Mouse (Mus musculus) heart, postnatal 4 days (tissue): Measurements from ENCODE around the gene Olfr107. TPM values are rescaled to one million over a fixed set of nuclear protein-coding genes. Genes with fewer than 3 reads are reported as not detected.

Experiments used
- DNase-seq: peaks from one replicate; pipeline ENCODE4 v3.0.0; 2021
- total RNA-seq, 2 experiments: library from RNA; stranded (reverse); gene quantifications; 2 replicates each; pipeline ENCODE4 v1.2.3; 2021

Olfr107 gene
- not detected for total RNA-seq

- no peak for DNase-seq
Measured at GRCm38 (mm10) chr17:37398926-37399325, at the start of gene Olfr107. Gene Olfr107 (plus strand): TSS chr17:37399226.

DNA sequence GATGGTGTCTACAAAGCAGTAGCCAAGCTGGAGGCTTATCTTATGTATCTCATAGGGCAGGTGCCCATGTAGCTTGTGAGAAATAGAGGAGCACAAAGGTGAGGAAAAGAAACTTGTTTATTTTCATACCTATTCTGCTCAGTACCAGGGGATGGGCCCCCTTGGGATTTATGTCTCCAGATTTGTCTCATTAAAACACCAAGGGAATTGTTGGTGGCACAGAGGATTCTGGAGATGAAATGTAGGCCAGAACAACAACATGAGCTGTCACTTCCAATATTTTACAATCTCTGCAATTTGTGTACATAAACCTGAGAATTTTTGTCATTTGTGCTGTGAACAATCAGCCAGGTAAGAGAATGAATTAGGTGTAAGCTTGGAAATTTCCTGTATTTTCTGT, 39.7 kb upstream of the Olfr107 start, which contains the start of gene Olfr104-ps:
Gene Olfr104-ps, plus strand, starts transcription at position 301 of the 400 bp plus-strand sequence.
- DNase-seq, result no peak

GRCm38 (mm10) chr17:37378733-37379132, 20.3 kb upstream of the Olfr107 start, which contains the start of gene Olfr105-ps:
Gene Olfr105-ps (plus strand): TSS chr17:37379033.
- DNase-seq, result no peak

DNA sequence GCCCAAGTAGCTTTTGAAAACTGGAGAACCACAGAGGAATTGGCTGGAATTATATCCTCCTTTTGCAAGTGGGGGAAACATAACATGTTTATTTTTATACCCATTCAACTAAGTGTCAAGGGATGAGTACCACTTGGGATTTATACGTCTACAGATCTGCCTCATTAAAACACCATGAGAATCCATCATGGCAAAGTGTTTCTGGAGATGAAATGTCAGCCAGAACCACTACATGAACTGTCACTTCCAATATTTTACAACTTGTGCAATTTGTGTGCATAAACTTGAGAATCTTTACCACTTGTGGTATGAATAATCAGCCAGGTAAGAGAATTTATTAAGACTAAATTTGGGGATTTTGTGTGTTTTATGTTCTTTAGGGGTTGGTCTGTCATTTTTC, 8.9 kb upstream of the Olfr107 start, which contains the start of gene Olfr106-ps:
Gene Olfr106-ps, plus strand, starts transcription at position 301 of the 400 bp plus-strand sequence.
- no peak for DNase-seq

GRCm38 (mm10) chr17:37413380-37413779, 14.4 kb downstream of the Olfr107 start:
- DNase-seq, result no peak

- DNase-seq, result no peak
Measured at GRCm38 (mm10) chr17:37445180-37445579, 46.2 kb downstream of the Olfr107 start, which contains the start of gene Olfr108. Gene Olfr108 (plus strand): TSS chr17:37445480.

Other genes starting within 250 kb of the Olfr107 start
- not detected for gene Olfr93, start 237.7 kb upstream of the Olfr107 start, total RNA-seq
- not detected for gene Ubd, start 205.3 kb upstream of the Olfr107 start, total RNA-seq
- not detected for gene Olfr94, start 198.2 kb upstream of the Olfr107 start, total RNA-seq
- not detected for gene Olfr95, start 186.1 kb upstream of the Olfr107 start, total RNA-seq
- not detected for gene Olfr96, start 179.1 kb upstream of the Olfr107 start, total RNA-seq
- not detected for gene Olfr97, start 161.9 kb upstream of the Olfr107 start, total RNA-seq
- gene Olfr98, start 135.5 kb upstream of the Olfr107 start, total RNA-seq, result not detected
- 1 to 10 TPM; 1.5 to 2.0 TPM for gene H2-M3, start 129.0 kb upstream of the Olfr107 start, total RNA-seq
- not detected for gene Olfr99, start 115.8 kb upstream of the Olfr107 start, total RNA-seq
- not detected for gene Olfr101, start 94.9 kb upstream of the Olfr107 start, total RNA-seq
- not detected for gene Olfr102, start 82.2 kb upstream of the Olfr107 start, total RNA-seq
- gene Olfr103, start 59.5 kb upstream of the Olfr107 start, total RNA-seq, result not detected
- not detected for gene Olfr104-ps, start 39.6 kb upstream of the Olfr107 start, total RNA-seq
- gene Olfr105-ps, start 20.2 kb upstream of the Olfr107 start, total RNA-seq, result not detected
- gene Olfr106-ps, start 8.8 kb upstream of the Olfr107 start, total RNA-seq, result not detected
- gene Olfr108, start 46.3 kb downstream of the Olfr107 start, total RNA-seq, result not detected
- not detected for gene Olfr109, start 59.7 kb downstream of the Olfr107 start, total RNA-seq
- not detected for gene H2-M2, start 84.3 kb downstream of the Olfr107 start, total RNA-seq
- not detected for gene Olfr110, start 93.2 kb downstream of the Olfr107 start, total RNA-seq
- gene Olfr111, start 108.8 kb downstream of the Olfr107 start, total RNA-seq, result not detected
- not detected for gene Olfr112, start 170.2 kb downstream of the Olfr107 start, total RNA-seq
- not detected for gene Olfr113, start 178.4 kb downstream of the Olfr107 start, total RNA-seq
- not detected for gene Olfr114, start 193.5 kb downstream of the Olfr107 start, total RNA-seq
- gene Olfr115, start 227.9 kb downstream of the Olfr107 start, total RNA-seq, result not detected
- not detected for gene Olfr116, start 228.0 kb downstream of the Olfr107 start, total RNA-seq